Mouse (Mus musculus): ENCODE results near the gene Gm10999. TPM values are rescaled to one million over a fixed set of nuclear protein-coding genes. Genes with fewer than 3 reads are reported as not detected.

Gm10999 gene
- not detected in 2 replicates for polyA plus RNA-seq (2012; rRNA removed)

GRCm38 (mm10) chr8:129131561-129131960 is at the start of gene Gm10999:
TSS of gene Gm10999 (minus strand) at chr8:129131661.

Other genes with a start within 250 kb of the Gm10999 start
- not detected in 2 replicates for gene Ccdc7a, start 66.1 kb downstream of the Gm10999 start, polyA plus RNA-seq (2012; rRNA removed)
- not detected in 2 replicates for gene Ccdc7b, start 64.5 kb downstream of the Gm10999 start, polyA plus RNA-seq (2012; rRNA removed)
- gene 2610044O15Rik8, start 102.7 kb upstream of the Gm10999 start, polyA plus RNA-seq (2012; rRNA removed): 13.5 and 14.7 TPM in 2 replicates